Mouse (Mus musculus) cerebellum, adult 11-12 months (tissue): ENCODE measurements at regions not wholly inside any gene's neighbourhood (a gene's known extent, or its start where the extent isn't known, plus 50 kb on each side); places are given as distances from the start of the nearest gene placed in this dataset.
"Not testable (repeated sequence)": the region's sequence is repeated elsewhere in the genome, so short reads cannot be mapped to it uniquely, and the experiment has no call there.

ENCODE experiments used
- DNase-seq: peaks from one replicate; pipeline ENCODE4 v3.0.0; 2022

DNA sequence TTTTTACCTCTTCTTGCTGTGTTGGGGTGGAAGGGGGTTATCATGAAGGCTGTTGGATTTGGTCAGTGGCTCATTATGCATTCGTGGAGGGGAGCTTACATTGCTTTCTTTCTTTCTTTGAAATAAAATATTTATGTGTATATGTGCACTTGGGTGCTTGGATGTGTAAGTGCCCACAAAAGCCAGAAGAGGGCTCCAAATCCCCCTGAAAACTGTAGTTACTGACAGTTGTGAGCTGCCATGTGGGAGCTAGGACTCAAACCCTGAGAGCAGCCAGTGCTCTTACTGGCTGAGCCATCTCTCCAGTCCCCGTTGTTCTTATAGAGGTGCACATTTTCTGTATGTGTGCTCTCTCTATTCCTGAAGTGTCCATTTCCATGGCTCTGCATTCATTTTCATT is 415.6 kb upstream of the Zfp507 start:
- no peak for DNase-seq

DNA sequence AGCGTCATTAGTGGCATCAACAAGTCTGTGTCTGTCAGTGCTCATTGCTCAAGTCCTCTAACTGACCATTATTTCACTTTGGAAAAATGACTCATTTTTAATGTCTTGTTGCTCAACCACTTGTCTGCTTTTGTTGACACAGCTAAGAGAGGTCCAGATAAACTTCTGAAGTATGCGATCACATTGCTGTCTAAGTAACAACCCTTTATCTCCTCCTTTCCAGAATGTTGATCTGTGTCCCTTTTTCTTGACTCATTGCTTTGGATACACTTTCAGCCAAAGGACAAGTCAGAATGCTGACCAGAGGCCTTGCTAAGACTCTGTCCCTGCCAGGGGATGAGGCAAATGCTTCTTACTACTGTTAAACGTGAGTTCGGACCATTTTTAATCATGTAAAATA is 407.2 kb upstream of the Zfp507 start:
- no peak for DNase-seq

DNA sequence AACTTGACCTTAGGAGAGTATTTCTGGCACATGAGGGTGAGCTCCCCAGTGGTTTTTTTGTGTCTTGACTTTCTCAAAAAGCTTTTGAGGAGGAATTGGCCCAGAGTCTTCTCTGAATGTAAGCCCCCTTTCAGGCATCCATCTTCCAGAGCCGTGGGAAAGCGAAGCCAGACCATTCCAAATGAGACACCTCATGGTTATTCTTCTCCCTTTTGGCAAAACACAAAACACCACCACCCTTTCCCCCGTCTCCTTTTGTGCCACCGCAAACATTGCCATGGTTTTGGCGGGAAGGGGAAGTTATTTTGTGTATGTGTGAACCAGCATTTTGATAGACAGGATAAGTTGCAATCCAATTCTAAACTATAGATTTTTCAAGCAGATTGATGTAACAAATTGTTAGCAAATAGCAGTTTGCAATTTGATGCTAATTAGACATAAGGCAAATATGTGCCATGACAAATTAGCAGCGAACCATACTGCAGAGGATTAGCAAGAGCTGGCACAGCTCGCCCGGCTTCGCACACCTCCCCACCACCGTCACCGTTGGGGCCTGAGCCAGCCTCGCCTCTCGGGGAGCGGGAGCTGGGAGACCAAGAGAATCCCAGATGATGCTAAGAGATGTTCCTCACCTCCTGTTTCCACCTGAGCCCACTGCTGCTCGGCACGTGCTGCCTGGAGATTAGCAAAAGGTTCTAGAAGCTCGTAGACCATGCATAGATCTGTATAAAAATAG is 404.9 kb upstream of the Zfp507 start:
- no peak for DNase-seq

DNA sequence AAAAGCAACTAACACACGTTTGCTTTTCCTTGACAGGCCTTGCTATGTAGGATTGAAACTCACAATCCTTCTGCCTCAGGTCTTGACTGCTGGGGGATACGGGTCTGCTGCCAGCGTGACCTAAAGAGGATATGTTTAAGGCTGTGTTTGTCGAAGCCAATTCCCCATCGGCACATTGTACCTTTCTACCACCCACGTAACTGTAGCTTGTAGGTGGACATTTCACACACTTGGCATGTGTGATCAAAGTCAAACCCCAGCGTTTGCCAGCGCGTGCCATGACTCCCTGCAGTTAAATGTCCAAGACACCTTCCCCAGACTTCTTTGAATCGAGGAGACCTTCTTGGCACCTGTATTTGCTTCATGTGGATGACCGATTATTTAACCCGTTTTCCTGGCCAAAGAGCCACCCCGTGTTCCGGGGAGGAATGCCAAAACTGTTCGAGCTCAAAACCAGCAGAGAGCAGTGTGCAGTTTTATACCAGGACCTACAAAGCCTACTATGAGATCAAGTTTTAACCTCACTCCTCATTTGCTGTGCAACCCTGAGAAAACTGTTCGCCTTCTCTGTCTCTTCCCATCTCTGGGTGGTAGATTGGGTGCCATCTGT is 395.4 kb upstream of the Zfp507 start:
- DNase-seq, result no peak

DNA sequence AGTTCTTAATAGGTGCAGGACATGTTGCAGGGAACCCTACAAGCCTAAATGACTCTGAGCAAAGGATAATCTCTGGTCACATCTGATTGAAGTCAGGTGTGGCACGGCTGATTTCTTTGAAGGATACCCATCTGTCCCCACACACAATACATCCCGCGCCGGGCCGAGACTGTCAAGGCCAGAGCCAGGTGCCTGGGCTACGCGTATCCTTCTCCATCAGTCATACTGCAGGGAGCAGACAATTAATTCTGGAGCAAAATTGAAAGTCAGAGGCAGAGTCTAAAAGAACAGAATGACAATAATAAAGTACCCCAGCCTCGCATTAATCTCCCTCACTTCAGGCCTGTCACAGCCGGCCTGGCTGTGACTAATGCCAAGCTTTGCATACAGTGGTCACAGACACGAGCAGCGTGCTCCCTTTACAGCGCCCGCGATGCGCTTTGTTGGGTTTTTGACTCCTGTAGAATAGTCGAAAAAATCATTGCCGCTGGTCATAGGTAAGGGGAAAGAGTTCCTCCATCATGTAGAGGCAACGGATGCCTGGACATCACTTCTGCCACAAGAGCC is 393.4 kb upstream of the Zfp507 start:
- DNase-seq, result no peak

DNA sequence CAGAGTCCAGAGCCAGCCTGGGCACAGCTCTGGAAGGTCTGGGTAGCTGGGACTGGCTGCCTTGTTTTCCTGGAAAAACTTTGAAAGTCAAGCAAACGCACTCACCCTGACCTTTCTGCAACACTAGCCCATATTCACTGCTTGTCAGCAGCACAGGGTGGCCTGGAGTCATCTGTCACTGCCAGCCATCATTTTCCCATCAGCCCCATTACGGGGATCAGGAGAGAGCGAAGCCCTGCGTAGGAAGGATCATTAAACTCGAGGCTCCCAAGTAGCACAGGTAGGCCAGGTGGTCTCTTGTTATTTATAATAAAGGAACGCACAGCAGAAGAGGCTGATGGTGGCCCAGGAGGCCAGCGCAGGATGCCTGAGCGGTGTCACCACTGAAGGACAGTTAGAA is 389.8 kb upstream of the Zfp507 start:
- no peak for DNase-seq

DNA sequence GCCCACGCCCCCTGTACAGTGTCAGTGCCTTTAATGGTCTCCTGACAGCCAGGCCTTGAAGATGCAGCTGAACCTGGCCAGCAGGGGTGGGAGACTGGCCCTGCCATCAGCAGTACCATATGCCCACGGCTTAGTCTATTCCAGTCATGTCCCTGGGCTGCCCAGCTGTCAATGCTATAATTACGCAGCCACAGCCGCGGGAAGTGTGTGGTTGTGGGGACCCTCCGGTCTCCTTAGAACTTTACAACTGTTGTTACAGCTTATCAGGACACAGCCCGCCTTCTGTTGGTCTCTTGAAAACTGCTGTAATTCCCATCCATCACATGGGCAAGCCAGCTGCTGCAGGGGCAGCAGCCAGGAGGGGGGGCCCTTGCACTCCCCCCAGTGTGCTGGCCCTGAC is 375.1 kb upstream of the Zfp507 start:
- no peak for DNase-seq

DNA sequence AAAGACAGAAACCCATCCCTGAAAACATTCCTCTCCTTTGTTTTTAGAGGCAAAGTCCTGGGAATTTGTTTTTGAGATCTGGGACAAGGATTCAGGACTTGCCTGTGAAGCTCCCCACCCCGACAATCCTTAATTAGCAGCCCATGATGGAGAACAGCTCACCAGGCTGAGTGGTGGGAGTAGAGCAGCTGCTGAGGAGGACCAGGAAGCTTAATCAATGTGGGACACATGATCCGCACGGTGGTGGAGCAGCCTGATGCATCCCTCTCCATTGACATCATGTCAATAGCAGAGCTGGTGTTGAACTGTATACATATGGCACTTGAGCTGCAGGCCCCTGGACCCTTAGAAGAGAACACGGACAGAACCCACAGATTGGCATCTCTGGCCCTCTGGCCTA is 372.5 kb upstream of the Zfp507 start:
- DNase-seq, result no peak

DNA sequence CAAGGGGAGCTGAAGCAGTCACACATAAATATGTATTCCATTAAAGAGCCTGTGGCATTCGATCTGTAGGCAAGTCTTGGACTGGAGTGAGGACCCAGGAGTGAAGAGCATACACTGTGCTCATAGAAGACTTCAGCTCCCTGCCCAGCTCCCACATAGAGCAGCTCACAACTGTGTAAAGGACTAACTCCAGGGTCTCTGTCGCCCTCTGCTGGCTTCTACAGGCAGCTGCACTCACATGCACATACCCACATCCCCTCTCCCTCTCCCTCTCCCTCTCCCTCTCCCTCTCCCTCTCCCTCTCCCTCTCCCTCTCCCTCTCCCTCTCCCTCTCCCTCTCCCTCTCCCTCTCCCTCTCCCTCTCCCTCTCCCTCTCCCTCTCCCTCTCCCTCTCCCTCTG is 369.7 kb upstream of the Zfp507 start:
- not testable (repeated sequence) for DNase-seq

DNA sequence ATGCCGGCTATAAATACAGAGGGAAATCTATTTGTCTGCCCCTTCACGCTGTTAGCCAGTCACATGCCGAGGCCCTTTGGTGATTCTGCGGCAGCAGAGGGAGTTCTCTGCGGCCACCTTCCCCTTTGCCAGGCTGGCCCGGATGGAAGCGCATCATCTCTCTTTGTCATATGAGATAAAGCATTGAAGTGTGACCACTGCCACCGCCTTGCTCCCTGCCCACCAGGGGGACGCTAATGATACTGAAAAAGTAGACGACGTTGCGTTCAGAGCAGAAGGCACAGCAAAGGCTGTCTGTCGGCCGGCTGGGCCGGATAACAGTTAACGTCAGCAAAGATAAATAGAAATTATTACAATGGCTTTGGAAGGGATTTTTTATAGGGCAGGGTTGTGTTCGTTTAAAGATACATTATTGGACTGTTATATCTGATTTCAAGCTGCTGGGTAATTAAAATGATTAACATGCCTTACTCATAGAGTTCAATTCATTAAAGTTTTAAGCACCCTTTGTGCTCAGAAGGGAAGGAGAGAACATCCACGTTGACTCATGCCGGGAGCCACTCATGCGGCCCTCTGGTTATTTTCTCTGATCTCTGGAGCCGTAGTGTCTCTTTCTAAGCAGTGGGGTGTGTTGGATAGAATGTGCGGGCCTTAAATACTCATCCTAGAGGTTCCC is 354.6 kb upstream of the Zfp507 start:
- no peak for DNase-seq

DNA sequence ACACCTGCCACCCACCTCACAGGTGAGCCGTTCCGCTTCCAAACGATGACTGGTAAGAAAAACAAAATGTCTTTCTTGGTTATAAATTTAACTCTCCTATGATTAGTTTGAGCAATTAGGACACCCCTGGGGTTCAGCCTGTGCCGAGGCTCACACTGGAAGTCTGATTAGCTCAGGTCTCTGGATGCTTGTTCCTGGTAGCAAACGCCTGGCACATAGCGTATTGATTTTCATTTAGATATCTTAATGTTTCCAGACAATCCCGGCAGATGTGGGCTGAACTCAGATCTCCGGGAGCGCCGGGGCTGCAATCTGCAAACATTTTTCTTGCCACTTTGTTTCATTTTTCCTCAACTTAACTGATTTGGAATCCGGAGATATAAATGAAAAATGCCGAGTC is 353.8 kb upstream of the Zfp507 start:
- DNase-seq, result no peak

DNA sequence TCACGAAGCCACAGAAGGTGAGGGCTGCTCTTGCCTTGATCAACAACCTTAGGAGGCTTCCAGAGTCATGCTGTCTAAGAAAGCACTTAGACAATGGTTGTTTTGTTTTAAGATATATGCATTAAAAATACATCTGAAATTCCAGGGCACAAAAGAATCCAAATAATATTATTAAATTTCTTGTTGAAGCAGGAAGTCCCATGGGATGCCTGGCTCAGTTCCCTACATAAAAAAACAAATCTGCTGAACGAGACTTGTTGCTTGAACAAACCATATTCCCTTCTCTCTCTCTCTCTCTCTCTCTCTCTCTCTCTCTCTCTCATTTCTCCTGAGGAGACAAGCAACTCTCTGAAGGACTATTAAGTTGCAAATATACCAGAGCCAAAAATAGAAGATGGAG is 352.8 kb upstream of the Zfp507 start:
- DNase-seq, result no peak

DNA sequence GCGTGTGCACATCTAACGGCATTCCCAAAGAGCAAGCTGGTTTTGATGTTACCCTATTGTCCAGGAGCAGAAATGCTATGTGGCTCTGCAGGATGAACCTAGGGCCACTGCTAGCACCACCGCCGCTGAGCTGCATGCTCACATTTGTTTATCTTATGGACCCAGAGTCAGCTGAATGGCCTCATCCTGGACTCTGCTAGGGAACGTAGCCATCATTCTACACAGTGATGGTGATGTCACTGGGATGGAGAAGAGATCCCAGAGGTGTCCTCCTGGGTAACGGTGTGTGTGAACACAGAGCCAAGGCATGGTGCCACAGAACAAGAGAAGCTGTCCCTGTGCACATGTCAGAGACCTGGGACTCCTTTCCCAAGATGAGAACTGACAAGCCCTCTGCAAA is 352.4 kb upstream of the Zfp507 start:
- DNase-seq, result no peak

DNA sequence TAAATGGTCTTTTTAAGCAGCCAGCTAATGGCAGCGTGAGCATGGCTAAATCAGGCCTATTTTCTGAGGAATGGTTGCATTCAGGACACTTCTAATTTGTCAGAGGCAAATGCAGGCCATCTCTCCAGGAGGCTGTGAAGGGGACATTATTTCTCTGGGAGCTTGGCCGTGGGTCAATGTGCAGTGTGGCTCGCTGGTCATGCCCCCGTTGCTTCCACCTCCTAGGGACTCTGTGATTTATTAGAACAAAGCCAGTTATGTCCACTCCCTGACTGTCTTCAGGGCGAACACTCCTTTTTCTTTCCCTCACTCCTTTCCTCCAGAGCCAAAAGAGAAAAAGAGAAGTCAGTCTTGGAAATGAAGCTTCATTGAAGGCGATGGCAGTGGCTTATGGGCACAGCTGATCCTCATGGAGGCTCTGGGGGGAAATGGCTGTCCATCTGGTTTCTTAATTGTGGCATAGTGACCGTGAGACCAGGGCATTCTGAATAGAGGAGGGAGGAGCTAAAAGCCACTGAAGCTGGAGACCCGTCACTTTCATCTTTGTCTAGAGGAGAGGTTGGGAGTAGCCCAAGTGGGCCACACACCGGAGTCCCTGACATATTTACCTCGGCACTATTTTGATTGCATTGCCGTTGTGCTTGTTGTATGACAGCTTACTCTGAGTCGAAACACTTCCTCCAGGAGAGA is 348.2 kb upstream of the Zfp507 start:
- no peak for DNase-seq

DNA sequence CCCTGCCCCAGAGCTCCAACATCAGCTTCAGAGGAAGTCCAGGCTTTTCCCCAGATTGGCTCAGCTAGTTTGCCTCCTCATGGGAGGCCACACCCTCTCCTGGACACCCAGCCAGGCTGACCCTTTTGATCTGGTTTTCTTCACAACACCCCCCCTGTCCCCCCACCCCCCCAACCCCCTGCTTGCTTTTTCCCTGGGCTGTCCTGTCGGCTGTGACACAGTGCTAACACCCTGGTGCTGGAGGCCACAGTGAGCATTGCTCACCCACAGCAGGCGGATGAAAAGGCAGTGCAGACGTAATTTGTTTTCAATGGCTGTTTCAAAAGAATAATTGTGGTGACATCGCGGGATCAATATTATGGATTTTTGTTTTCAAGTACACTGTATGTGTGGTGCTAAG is 333.8 kb upstream of the Zfp507 start:
- DNase-seq, result no peak

DNA sequence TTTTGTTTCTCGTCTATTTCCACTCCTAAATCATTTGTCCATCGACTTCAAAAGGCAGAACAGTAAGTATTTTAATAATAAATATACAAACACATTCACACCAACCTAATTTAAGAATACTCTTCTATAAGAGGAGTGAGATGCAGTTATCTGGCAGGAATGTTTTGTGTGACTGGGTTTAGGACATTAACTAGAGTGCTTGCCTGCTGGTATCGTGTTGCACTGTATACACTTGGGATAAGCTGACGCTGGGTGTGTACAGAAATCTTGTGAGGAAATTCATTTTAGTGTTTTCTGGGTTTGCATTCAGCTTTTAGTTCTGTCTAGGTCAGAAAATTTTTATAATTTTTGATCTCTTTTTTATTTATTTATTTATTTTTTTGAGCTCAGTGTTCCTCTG is 331.8 kb upstream of the Zfp507 start:
- DNase-seq, result no peak

DNA sequence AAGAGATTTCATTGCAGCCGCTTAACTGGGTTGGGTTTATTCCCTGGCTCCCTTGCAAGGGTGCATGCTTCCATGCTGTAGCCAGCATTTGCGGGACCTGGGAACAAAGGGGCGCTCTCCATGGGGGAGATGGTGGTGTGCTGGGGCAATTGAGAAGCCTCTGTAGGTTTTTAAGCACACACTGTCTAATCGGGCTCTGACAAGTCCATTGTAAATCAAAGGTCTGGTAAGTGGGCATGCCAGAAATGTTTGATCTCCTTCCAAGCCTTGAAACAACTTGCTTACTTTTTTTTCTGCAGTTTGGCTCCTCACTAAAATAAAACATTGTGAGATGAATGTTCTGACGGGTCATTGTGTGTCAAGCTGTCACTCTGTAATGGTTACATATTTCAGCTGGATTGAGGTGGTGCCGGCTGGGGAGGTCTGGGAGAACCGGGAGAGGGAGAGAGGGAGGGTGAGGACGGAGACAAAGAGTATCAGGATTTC is 330.9 kb upstream of the Zfp507 start:
- DNase-seq, result no peak

DNA sequence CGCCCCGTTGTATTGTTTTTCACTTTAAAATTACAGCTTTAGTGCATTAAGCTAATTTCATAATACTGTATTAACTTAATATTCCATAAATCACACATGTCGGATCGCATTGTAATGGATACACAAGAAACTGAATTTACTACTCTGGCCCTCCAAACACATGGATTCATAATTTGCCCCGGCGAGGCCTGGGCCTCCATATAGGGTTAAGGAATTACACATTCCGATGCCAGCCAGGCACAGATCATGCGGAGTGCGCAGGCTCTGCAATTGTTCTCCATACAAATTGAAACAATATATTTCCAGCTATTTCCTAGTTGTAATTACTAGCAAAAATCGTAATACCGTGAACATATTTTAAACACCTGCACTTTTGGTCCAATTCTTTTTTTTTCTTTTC is 330.2 kb upstream of the Zfp507 start:
- DNase-seq, result no peak

DNA sequence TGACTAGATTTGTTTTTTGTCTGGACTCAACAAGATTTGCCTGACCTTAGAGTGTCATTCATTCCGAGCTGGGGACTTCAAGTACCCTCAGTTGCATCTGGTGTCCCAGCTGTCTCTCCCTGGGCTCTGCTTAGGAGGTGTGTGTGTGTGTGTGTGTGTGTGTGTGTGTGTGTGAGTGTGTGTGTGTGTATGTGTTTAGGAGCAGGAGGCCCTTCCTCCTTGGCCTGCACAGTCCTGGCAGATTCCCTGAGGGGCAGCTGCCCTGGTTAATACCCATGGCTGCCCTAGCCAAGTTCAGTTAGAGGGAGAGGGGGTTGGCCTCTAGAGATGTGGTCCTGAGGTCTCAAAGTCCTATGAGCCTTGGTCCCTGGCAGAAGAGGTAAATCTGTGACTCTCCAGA is 329.8 kb upstream of the Zfp507 start:
- DNase-seq, result no peak

DNA sequence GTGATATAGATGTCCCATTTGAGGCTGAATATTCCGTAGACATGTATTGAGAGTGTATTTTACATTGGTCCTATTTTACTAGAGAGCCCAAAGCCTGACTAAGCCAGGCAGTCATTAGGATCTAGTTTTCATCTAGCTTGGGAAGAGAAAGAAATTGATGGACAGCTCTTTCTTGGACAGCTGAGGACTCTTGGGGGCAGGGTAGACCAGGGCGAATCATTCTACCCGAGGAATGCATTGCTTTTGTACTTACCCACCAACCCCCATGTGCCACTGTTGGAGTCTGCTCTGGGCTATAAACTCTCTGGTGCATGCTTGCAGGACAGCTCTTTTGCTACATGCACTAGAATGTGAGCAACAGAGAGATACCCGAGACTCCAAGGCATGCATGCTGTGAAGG is 294.3 kb upstream of the Zfp507 start:
- no peak for DNase-seq

DNA sequence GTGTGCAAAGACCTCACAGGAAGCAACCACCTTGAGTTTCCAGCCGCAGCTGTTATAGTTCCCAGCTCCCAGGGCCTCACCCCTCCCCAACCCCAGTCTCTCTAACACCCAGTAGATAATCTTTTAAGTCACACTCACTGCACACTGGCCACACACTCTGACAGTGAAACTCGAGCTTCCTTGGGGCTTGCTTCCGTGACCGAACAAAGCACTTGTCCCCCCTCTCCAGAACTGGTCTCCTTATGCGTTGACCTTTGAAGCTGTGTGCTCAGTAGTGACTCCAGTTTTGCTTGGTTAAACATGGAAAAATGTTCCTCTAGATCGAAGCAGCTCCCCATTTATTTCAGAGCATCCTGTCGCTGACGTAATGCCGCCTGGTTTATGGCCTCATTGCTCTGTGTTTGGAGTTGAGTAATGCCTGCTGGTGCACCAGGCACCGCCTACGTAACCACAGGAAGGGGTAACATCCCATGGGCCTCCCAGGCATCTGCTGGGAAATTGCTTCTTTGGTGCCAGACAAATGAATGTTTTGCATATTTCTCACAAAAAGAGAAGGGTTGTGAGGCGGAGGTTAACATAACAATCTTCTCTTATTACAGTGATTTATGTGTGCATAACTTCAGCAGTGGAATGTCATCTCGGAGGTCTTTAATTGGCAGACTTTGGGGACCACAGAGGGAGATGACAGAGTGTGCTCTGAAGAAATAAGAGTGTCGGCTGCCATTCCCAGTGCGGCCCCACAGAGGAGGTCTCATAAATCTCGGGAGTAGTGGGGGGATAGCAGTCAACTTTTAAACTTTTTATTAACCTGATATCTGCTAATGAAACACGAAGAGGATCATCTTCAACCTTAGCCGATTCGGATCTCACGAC is 292.7 kb upstream of the Zfp507 start:
- no peak for DNase-seq

DNA sequence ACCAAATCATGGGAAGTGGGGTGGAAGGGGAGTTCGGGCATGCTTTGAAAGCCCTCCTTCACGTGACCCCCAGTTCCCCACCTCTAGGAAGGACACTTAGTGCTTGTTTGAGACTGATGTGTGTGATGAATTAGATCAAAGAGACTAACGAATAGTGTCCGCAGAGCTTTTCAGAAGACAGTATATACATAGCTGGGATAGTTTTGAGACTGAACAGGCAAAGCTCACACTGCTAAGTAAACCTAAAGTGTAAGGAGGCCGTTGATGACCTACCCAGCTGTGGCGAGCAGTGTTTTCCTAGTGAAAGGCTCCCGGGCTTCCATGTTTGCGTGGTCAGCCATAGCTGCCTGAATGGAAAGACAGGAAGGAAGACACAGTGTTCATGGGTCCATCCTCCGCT is 288.3 kb upstream of the Zfp507 start:
- no peak for DNase-seq
